Mouse (Mus musculus) neural tube, embryonic 13.5 days (tissue): ENCODE data around the gene Grxcr1. TPM values are rescaled to one million over a fixed set of nuclear protein-coding genes. Genes with fewer than 3 reads are reported as not detected.
A peak's percentile ranks its signal among the peaks of the same experiment; 100 is the strongest.

Experiments
- ATAC-seq: fragments of 200-750 bp; cut with Nextera tagmentation; 2 replicates; pipeline ENCODE4 v1.8.0; 2017; ENCODE audit warnings: low read depth, mild to moderate bottlenecking, moderate TSS enrichment, moderate library complexity
- H3K27ac ChIP-seq: fragments of 300-500 bp; sonication (generic); replicated peaks from 2 replicates; pipeline ENCODE4 v1.5.1; 2015; ENCODE audit warnings: moderate library complexity, mild to moderate bottlenecking, inconsistent platforms
- H3K27me3 ChIP-seq: fragments of 300-500 bp; sonication (generic); 2 replicates; pipeline ENCODE4 v1.6.1; 2015; ENCODE audit warnings: mild to moderate bottlenecking, inconsistent platforms
- H3K36me3 ChIP-seq: fragments of 300-500 bp; sonication (generic); 2 replicates; pipeline ENCODE4 v1.6.1; 2015; ENCODE audit warnings: mild to moderate bottlenecking, inconsistent platforms
- H3K4me1 ChIP-seq: fragments of 300-500 bp; sonication (generic); replicated peaks from 2 replicates; pipeline ENCODE4 v1.6.1; 2015; ENCODE audit warnings: inconsistent platforms
- H3K4me2 ChIP-seq: fragments of 300-500 bp; sonication (generic); 2 replicates; pipeline ENCODE4 v1.6.1; 2015; ENCODE audit warnings: inconsistent platforms, mild to moderate bottlenecking, moderate library complexity
- H3K4me3 ChIP-seq: fragments of 300-500 bp; sonication (generic); 2 replicates; pipeline ENCODE4 v1.5.1; 2015; ENCODE audit warnings: mild to moderate bottlenecking, inconsistent platforms
- H3K9ac ChIP-seq: fragments of 300-500 bp; sonication (generic); 2 replicates; pipeline ENCODE4 v1.6.1; 2015; ENCODE audit warnings: moderate library complexity, mild to moderate bottlenecking, inconsistent platforms
- H3K9me3 ChIP-seq: fragments of 300-500 bp; sonication (generic); 2 replicates; pipeline ENCODE4 v1.6.1; 2016; ENCODE audit warnings: inconsistent platforms
- WGBS: fragments of 180-500 bp; shearing (Covaris S2); methylation state at CpG from one replicate; pipeline ENCODE4 v1.1.7; 2015; 5-methylcytosine and 5-hydroxymethylcytosine counted together
- polyA plus RNA-seq: library from polyadenylated mRNA; unstranded; fragments of >200 nt; fragmentation: Nextera tagmentation; extraction: Ambion mirVana; gene quantifications from 2 replicates; pipeline ENCODE4 v1.2.1, GENCODE M21; 2015

The Grxcr1 gene
- not detected in 2 replicates for polyA plus RNA-seq

- H3K27me3 ChIP-seq: no peaks in the 10 kb centered on the region
- no peak within 1 kb of the TSS for H3K4me2 ChIP-seq
- no peaks in the 10 kb centered on the region for H3K9me3 ChIP-seq
- no peak within 1 kb of the TSS for H3K27ac ChIP-seq
- WGBS: 87% methylated on average over 6 of the region's 6 CpGs
- H3K9ac ChIP-seq: no peak within 1 kb of the TSS
- ATAC-seq: no peak
- no peaks in the 10 kb centered on the region for H3K4me1 ChIP-seq
- H3K4me3 ChIP-seq: no peak within 1 kb of the TSS
- H3K36me3 ChIP-seq: no peaks in the 10 kb centered on the region
Measured at GRCm38 (mm10) chr5:68031744-68032143, at the start of gene Grxcr1. TSS of gene Grxcr1 (plus strand) at chr5:68031835.

GRCm38 (mm10) chr5:67981946-67982526, 49.6 kb upstream of the Grxcr1 start:
- no peaks in the 10 kb centered on the region for H3K27me3 ChIP-seq
- H3K4me2 ChIP-seq: no peak overlapping the region
- no peaks in the 10 kb centered on the region for H3K9me3 ChIP-seq
- no peak overlapping the region for H3K27ac ChIP-seq
- no peaks in the 10 kb centered on the region for H3K4me1 ChIP-seq
- H3K9ac ChIP-seq: no peak overlapping the region
- WGBS: 36% methylated on average over 3 of the region's 3 CpGs
- H3K36me3 ChIP-seq: no peaks in the 10 kb centered on the region
- no peak overlapping the region for H3K4me3 ChIP-seq
- ATAC-seq: no peak

GRCm38 (mm10) chr5:67990426-67990825, 41.2 kb upstream of the Grxcr1 start:
- no peaks in the 10 kb centered on the region for H3K9me3 ChIP-seq
- no peak overlapping the region for H3K4me2 ChIP-seq
- H3K4me1 ChIP-seq: no peaks in the 10 kb centered on the region
- H3K9ac ChIP-seq: no peak overlapping the region
- H3K4me3 ChIP-seq: no peak overlapping the region
- no peak for ATAC-seq
- H3K36me3 ChIP-seq: no peaks in the 10 kb centered on the region
- no peaks in the 10 kb centered on the region for H3K27me3 ChIP-seq
- no peak overlapping the region for H3K27ac ChIP-seq

- no peaks in the 10 kb centered on the region for H3K36me3 ChIP-seq
- H3K9me3 ChIP-seq: no peaks in the 10 kb centered on the region
- no peak overlapping the region for H3K9ac ChIP-seq
- H3K4me2 ChIP-seq: no peak overlapping the region
- WGBS: 96% methylated on average over 6 of the region's 6 CpGs
- no peak overlapping the region for H3K27ac ChIP-seq
- no peak for ATAC-seq
- no peak overlapping the region for H3K4me3 ChIP-seq
- H3K4me1 ChIP-seq: no peaks in the 10 kb centered on the region; the same call in 1 of the 2 replicates
- H3K27me3 ChIP-seq: no peaks in the 10 kb centered on the region
Measured at GRCm38 (mm10) chr5:68002611-68003010, 29.0 kb upstream of the Grxcr1 start.

GRCm38 (mm10) chr5:68003904-68004303, 27.7 kb upstream of the Grxcr1 start:
- Histone ChIP-seq H3K27ac (no peak overlapping the region), H3K4me2 (no peak overlapping the region), H3K27me3 (no peaks in the 10 kb centered on the region), H3K4me3 (no peak overlapping the region), H3K9me3 (no peaks in the 10 kb centered on the region), H3K9ac (no peak overlapping the region), H3K4me1 (no peaks in the 10 kb centered on the region; the same call in 1 of the 2 replicates), H3K36me3 (no peaks in the 10 kb centered on the region)
- WGBS: 13% methylated on average over 2 of the region's 2 CpGs
- no peak for ATAC-seq

- no peaks in the 10 kb centered on the region; the same call in 1 of the 2 replicates for H3K4me1 ChIP-seq
- no peak for ATAC-seq
- no peak overlapping the region for H3K9ac ChIP-seq
- H3K4me3 ChIP-seq: no peak overlapping the region
- WGBS: 74% methylated on average over 2 of the region's 2 CpGs
- no peak overlapping the region for H3K4me2 ChIP-seq
- H3K27ac ChIP-seq: no peak overlapping the region
- no peaks in the 10 kb centered on the region for H3K36me3 ChIP-seq
- H3K27me3 ChIP-seq: no peaks in the 10 kb centered on the region
- no peaks in the 10 kb centered on the region for H3K9me3 ChIP-seq
Measured at GRCm38 (mm10) chr5:68004419-68004818, 27.2 kb upstream of the Grxcr1 start.

- no peaks in the 10 kb centered on the region for H3K27me3 ChIP-seq
- no peak overlapping the region for H3K4me3 ChIP-seq
- no peak overlapping the region for H3K9ac ChIP-seq
- H3K9me3 ChIP-seq: no peaks in the 10 kb centered on the region
- no peak for ATAC-seq
- H3K36me3 ChIP-seq: no peaks in the 10 kb centered on the region
- H3K4me1 ChIP-seq: no peaks in the 10 kb centered on the region; the same call in 1 of the 2 replicates
- 89% methylated on average over 4 of the region's 4 CpGs for whole genome bisulfite sequencing
- no peak overlapping the region for H3K4me2 ChIP-seq
- H3K27ac ChIP-seq: no peak overlapping the region
Measured at GRCm38 (mm10) chr5:68007074-68007473, 24.6 kb upstream of the Grxcr1 start.

- H3K9me3 ChIP-seq: no peaks in the 10 kb centered on the region
- 85% methylated on average over 3 of the region's 3 CpGs for WGBS
- no peaks in the 10 kb centered on the region for H3K27me3 ChIP-seq
- no peak overlapping the region for H3K4me3 ChIP-seq
- no peaks in the 10 kb centered on the region for H3K36me3 ChIP-seq
- H3K27ac ChIP-seq: no peak overlapping the region
- ATAC-seq: no peak
- no peak overlapping the region for H3K4me2 ChIP-seq
- H3K9ac ChIP-seq: no peak overlapping the region
- H3K4me1 ChIP-seq: no peaks in the 10 kb centered on the region
Measured at GRCm38 (mm10) chr5:68011569-68011968, 20.1 kb upstream of the Grxcr1 start.

- Histone ChIP-seq H3K4me3 (no peak overlapping the region), H3K27ac (no peak overlapping the region), H3K36me3 (no peaks in the 10 kb centered on the region), H3K27me3 (no peaks in the 10 kb centered on the region), H3K4me2 (no peak overlapping the region), H3K9me3 (no peaks in the 10 kb centered on the region), H3K4me1 (no peaks in the 10 kb centered on the region), H3K9ac (no peak overlapping the region)
- WGBS: 14% methylated on average over 4 of the region's 4 CpGs
- ATAC-seq: 0 out of 2 replicates have a peak, but pooled peaks have one; percentile 15
Measured at GRCm38 (mm10) chr5:68012618-68013017, 19.0 kb upstream of the Grxcr1 start.

GRCm38 (mm10) chr5:68020870-68021269, 10.8 kb upstream of the Grxcr1 start:
- no peak overlapping the region for H3K9ac ChIP-seq
- WGBS: 85% methylated on average over 2 of the region's 2 CpGs
- H3K4me2 ChIP-seq: no peak overlapping the region
- H3K4me1 ChIP-seq: no peaks in the 10 kb centered on the region
- no peak overlapping the region for H3K4me3 ChIP-seq
- ATAC-seq: no peak
- H3K36me3 ChIP-seq: no peaks in the 10 kb centered on the region
- H3K27ac ChIP-seq: no peak overlapping the region
- H3K9me3 ChIP-seq: no peaks in the 10 kb centered on the region
- no peaks in the 10 kb centered on the region for H3K27me3 ChIP-seq

GRCm38 (mm10) chr5:68026658-68027422, 4.8 kb upstream of the Grxcr1 start:
- no peak overlapping the region for H3K27ac ChIP-seq
- no peaks in the 10 kb centered on the region for H3K4me1 ChIP-seq
- no peak overlapping the region for H3K4me2 ChIP-seq
- no peak overlapping the region for H3K9ac ChIP-seq
- H3K9me3 ChIP-seq: no peaks in the 10 kb centered on the region
- no peaks in the 10 kb centered on the region for H3K27me3 ChIP-seq
- 49% methylated on average over 2 of the region's 2 CpGs for WGBS
- no peaks in the 10 kb centered on the region for H3K36me3 ChIP-seq
- H3K4me3 ChIP-seq: no peak overlapping the region
- peak; percentile 61; the same call in 1 of the 2 replicates for ATAC-seq

GRCm38 (mm10) chr5:68027474-68027873, 4.2 kb upstream of the Grxcr1 start:
- Histone ChIP-seq H3K4me2 (no peak overlapping the region), H3K36me3 (no peaks in the 10 kb centered on the region), H3K4me1 (no peaks in the 10 kb centered on the region), H3K4me3 (no peak overlapping the region), H3K27ac (0 out of 2 replicates have a peak overlapping the region, but pooled peaks have one; percentile 9), H3K27me3 (no peaks in the 10 kb centered on the region), H3K9me3 (no peaks in the 10 kb centered on the region), H3K9ac (no peak overlapping the region)
- WGBS: 75% methylated on average over 4 of the region's 4 CpGs
- no peak for ATAC-seq
